Mouse (Mus musculus) thymus, postnatal 4 days (tissue): Measurements from ENCODE around the gene Suox.
"Not testable (repeated sequence)": the region's sequence is repeated elsewhere in the genome, so short reads cannot be mapped to it uniquely, and the experiment has no call there.

Experiments used
- DNase-seq: peaks from one replicate; pipeline ENCODE4 v3.0.0; 2021

Gene Suox

DNA sequence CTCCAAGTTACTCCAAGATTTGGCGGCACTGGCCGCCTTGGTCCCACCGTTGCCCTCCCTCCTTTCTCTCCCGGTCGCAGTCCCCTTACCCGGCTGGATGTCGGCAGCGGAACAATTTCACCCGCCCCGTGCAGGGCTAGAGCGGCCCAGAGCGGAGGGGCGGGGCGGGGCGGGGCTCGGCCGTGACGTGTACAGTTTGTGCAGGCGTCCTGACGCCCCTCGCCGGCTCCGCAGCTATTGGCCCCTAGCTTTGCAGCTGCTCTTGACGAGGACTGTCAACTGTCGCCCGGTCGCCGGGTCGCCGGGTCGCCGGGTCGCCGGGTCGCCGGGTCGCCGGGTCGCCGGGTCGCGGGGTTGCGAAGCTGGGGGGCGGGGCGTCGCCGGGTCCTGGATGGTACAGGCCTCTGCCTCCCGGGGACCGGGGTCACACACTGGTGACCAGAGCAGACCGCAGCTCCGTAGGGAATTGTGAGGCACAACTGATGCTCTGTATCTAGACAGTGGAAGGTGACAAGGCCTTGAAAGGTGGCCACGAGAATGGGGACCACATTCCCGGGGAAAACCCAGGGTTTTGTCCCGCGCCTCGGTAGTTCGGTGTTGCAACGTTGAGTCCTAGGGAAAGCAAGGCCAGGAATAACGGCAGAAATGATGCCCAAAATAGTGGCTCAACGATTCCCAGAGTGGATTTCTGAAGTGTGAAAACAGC is at the start of gene Suox:
TSS of gene Suox (minus strand) at position 311 of the 706 bp plus-strand sequence.
- DNase-seq = peak; percentile 91

DNA sequence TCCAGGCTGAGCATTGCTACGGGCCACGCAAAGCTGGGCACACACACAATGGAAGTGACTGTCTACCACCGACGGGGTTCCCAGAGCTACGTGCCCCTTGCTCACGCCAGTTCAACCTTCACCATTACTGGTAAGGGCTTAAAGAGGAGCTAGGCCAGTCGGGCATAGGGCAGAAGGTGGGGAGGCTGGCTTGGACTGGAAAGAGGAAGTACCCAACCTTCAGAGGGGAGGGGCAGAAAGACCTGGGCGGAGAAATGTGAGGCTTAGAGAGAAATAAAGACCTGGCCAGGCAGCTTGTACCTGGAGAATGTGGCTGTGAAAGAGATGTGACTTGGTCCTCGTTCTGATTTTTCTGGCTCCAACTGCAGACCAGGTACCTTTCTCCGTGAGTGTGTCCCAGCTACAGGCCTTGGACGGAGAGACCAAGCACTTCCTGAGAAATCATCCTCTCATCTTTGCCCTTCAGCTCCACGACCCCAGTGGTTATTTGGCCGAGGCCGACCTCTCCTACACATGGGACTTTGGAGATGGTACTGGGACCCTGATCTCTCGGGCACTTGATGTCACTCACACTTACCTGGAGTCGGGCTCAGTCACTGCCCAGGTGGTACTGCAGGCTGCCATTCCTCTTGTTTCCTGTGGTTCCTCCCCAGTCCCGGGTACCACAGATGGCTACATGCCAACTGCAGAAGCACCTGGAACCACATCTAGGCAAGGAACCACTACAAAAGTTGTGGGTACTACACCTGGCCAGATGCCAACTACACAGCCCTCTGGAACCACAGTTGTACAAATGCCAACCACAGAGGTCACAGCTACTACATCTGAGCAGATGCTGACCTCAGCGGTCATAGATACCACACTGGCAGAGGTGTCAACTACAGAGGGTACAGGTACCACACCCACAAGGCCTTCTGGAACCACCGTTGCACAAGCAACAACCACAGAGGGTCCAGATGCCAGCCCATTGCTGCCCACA is 42.0 kb upstream of the Suox start:
- peak; percentile 71 for DNase-seq

DNA sequence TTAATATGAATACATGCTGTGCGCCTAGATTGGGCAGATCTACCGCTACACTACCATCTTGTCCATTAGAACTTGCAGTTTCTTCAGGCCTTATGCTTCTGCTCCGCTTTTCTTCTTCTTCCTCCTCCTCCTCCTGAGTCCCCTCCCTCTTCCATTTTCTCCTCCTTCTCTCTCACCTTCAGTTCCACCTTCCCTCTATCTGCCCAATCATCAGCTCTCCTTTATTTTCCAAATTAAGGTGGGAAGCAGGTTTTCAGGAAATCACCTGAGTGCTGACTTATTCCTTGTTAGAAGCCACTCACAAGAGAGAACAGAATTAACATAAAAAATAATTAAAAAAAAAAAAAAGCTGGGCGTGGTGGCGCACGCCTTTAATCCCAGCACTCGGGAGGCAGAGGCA is 37.4 kb upstream of the Suox start:
- not testable (repeated sequence) for DNase-seq

DNA sequence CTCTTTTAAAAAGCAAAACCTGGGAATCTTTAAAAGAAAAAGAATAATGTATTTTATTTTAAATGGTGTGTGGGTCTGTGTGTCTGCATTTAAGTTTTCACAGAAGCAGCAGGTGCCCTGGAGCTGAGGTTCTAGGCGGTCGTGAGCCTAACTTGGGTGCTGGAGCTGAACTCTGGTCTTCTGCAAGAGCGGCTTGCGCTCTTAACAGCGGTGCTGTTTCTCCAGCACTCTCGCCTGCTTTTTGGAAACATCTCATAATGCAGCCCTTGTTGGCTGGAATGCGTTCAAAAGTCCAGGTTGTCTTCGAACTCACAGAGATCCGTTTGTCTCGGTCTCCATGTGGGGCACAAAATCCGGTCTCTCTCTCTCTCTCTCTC is 31.4 kb upstream of the Suox start:
- DNase-seq = peak; percentile 50

DNA sequence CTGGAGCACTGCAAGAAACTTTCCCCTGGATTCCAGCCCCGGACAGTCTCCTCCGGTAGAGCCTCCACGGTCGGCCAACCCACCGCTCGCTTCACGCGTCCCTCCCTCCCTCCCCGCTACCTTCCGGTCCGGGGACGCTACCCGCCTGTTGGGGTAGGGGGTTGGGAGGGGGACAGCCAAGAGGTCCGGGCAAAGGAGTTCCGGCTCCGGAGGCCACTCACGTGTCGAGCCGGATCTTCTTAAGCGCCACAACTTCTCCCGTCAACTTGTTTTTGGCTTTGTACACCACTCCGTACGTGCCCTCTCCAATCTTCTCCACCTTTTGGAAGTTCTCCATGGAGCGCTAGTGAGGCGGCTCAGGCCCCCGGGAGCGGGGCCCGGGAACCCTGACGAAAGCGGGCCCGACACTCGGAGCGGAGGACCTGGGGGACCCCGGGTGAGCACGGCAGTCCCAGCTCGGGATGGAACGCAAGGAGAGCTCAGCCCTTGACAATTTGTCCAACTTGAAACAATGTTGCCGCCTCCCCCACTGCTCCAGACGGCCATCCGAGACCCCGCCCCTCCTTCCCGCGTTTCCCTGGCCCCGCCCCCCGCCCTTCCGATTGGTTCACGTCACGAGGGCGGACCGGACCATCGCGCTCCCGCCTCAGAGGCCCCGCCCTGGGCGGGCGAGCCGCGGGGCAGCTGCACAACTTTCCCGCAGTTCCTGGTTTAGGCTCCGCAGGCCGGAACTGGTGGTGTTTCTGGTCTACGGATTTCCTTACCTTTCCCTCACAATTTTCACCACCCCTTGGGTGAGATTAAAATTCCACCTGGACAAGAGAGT is 30.8 kb upstream of the Suox start, which contains the start of gene Cdk2:
TSS of gene Cdk2 (minus strand) at position 541 of the 826 bp plus-strand sequence.
- DNase-seq = peak; percentile 96

DNA sequence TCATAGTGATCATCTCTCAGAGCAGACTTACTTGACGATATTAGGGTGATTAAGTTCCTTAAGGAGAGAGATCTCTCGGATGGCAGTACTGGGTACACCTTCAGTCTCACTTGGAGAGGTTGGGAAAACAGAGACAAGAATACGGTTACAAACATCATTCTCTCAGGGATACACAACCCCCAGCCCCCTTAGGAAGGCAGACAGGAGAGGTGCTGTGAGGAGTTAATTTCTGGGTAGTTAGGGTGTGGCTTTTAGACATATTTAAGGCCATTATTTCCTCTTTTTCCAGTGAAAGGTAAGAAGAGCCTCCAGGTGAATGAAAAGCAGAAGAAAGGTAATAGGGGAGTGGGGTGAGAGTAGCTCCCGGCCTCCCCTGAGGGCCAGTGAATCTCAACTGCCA is 30.0 kb upstream of the Suox start, which contains the start of gene Pmel:
TSS of gene Pmel (plus strand) at position 301 of the 400 bp plus-strand sequence.
- DNase-seq = no peak

DNA sequence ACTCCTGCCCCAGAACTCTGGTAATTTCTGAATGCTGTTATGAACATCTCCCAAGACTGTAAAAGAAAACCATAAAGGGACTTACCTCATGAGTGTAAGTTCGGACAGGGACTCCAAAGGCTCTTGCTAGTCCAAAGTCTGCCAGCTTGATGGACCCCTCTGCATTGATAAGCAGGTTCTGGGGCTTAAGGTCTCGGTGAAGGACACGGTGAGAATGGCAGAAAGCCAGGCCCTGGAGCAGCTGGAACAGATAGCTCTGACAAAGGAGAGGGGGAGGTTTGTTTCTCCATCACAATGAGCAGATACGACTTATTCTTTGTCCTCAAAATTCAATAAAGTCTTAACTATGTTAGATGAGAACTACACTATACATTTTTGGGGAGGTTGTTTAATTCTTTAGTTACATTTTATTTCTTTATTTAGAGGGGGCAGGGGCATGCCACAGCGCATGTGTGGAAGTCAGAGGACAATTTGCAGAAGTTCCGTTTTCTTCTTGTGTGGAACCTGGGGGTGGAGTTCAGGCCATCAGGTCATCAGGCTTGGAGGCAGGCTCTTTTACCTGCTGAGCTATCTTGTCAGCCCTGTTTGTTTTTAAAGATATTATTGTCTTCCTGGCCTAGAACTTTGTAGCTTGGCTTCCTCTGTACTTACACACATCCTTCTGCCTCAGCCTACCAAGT is 28.6 kb upstream of the Suox start:
- no peak for DNase-seq

DNA sequence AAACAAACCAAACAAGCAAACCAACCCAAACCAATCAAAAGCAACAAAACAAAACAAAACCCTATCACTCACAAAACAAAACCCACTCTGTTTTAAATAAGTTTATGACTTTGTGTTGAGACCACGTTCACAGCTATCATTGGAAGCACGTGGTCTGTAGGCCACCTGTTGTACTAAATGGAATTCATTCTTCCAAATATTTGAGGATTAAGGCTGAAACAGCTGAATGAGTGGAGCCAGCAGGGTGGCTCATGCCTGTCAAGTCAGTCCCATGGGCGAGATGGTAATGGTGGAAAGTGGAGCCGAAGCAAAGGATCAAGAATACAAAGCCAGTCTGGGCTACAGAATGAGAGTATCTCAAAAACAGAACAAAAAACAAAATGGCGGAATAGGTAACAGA is 26.8 kb upstream of the Suox start:
- DNase-seq = no peak

DNA sequence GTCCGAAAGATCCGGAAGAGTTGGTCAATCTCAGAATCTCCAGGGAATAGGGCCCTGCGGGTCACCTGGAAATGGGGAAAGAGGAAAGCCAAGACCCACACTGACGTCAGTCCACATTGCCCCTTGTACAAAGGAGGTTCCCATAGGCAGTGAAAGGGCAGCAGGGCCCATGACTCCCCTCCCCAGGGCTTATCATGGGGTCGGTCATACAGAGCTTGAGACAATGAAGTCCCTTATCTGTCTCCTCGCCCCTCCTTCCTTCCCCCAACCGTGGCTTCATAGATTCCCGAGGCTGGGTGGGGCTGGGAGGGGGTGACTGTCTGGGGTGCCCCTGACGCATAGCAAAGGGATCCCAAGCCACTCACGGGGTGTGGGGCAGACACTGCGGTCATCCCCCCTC is 25.7 kb upstream of the Suox start:
- no peak for DNase-seq

DNA sequence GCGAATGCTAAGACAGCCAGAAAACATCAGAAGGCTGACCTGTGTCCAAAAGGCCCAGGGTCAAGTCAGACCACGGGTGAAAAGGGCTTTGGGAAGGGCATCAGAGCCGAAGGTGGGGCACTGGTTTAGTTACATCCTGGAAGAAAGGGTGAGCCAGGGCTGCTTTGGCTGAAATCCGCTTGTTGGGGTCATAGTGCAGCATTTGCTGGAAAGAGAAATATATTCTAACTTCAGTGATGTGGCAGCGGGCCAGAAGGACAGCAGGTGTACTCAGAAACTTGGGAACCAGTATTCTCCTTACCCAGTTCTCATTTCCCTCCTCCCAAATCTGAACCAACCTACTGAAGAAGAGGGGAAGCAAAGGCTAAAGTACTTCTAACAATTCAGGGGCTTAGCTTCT is 25.1 kb upstream of the Suox start:
- DNase-seq = no peak

DNA sequence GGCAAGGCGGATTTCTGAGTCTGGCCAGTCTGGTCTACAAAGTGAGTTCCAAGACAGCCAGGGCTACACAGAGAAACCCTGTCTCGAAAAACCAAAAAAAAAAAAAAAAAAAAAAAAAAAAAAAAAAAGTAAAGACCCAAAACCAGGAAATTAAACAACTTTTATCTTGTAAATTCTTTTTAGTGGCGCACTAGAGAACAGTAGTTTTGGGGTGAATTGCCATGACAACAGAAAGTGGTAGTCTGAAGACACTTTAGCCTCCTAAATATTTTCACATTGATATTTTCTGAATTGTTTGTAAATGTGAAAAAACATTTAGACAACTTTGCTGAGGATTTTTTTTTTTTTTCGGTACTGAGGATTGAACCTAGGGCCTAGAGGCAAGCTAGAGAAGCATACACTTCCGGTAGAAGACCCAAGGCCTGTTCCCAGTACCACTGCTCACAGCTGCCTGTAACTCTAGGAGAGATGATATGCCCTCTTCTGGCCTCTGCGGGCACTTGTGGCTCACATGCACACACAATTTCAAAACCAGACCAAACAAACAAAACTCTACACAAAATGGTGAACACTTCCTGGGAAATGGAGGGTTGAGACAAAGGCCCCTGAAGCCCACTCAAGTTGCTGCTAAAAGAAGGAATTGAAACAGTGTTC is 23.3 kb upstream of the Suox start:
- DNase-seq = peak; percentile 23

DNA sequence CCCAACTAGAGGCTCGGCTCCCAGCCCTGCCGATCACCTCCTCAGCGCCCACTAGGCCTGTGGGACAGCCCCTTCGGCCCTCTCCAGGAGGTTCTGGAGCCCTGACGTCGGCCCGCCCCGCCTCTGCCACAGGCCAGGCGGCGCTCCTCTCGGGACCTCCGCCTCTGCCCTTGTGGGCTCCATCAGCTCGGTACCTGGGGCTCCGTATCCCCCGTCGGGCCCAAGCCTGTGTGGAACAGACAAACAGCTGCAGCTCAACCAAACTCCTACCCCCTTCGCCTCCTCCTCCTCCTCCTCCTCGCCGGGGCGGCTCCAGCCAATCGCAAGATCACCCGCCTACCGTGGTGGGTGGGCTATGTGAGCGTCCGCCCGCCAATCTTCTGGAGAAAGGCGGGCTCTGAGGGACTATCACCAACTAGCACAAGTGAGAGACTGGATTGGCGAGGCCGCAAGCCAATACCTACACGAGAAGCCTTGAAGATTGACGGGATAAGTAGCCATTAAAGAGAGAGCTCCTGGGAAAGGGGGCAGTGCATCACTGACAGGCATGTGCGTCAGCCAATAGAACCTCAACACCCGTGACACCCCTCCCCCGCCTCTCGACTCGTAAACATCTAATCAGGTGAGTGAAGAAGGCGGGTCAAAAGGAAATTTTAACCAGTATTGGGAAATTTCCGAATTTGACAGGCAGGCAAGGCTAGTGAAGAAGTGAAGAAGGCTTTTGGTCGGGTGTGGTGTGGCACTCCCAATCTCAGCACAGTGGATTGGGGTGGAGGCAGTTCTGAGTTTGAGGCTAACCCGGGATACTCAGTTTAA is 22.3 kb upstream of the Suox start, which contains the start of gene Rab5b:
TSS of gene Rab5b (minus strand) at position 273 of the 816 bp plus-strand sequence.
- DNase-seq = peak; percentile 94

DNA sequence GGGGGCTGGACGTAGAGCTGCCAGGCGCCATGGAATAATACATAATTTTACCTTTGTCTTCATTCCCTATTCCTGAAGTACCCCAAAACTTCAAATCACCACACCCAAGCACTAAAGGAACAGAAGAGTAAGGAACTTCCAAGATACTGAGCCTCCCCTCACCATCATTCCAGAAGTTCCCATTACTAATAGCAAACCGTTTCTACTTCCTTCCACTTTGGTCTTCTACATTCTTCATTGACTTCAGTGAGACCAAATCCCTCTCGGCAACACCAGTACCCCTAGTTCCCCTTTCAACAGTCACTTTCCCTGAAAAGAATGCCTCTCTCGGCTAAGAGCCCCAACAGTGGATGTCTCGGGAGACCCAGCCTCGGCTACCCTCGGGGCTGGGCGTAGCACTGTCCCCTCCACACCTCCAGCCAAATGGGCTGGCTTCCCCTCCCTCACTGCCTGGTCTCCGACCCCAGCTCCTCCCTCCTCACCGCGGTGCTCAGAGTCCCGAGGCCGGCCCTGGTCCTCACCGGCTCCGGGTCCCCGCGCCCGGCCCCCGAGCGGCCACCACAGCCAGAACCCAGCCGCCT is 21.6 kb upstream of the Suox start:
- DNase-seq = no peak

DNA sequence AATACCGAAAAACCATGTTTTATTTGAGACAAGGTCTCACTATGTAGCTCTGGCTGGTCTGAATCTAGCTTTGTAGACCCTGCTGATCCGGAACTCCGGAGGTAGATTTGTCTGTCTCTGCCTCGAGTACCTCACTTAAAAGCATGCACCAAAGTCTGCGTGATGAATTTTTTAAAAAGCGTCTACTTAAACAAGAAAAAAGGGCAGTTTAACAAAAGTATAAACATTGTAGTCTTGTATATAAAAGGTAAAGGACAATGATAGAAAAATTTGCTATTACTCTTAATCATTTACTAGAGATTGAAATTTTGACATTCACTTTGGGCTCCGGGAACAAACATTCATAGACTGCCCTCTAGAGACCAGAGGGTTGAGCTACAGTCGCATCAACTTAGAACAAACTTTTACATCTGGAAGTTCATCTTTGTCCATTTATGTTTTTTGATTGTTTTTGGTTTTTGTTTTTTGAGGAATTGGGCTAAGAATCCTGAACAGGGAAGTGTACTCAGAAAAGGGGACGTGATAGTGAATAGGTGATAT is 666 bp upstream of the Suox start:
- DNase-seq = peak; percentile 30

DNA sequence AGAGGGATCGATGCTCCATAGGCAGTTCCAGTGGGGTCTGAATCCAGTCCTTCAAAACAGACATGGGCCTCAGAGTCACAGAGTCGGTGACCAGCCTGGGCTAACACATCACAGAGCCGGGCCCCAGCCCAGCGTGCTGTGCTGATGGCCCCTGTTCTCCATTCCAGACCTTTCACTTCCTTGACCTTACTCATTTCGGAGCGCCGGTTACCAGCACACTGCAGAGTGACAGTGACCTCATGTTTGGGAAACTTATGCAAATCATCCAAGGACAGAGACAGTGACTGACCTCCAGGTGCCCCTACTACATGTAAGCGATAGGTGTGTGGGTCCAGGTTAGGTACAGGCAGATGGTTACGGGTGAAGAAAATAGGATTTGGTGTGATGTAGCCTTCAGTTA is 2.7 kb downstream of the Suox start:
- DNase-seq = no peak

DNA sequence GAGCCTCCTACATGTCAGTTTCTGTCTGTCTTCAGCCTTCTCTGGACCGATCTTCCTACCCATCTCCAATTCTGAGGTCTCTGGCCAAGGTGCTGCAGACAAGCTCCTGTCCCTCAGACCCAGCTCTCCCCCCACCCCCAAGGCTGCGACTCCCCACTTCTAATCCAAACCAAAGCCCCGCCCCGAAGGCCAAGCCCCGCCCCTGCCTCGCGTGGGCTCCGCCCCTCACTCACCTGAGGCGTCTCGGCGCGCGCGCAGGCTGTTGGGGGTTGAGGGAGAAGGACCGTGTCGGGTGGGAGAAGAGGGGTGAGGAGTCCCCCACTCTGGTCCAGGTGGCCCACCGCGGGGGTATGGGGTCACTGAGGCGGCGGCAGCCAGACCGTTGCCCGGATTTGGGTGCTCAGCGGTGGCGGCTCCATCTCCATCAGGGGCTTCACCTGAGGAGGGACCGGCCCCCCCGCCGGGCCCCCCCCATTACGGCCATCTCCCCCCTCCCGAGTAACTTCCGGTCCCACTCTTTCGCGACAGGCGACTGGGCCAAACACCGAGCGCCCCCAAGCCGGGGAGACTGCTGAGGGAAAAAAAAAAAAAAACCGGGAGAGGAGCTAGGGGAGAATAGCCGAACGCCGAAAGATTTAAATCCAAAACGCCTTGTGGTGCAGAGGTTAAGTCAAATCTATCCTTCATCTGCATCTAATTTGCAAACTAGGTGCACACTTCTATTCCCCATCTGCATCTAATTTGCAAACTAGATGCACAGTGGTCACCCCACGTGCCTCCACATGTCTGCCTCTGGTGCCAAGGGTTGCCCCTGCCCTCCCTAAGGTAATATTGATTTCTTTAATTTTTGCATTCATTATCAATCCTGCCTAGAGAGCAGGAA is 4.8 kb downstream of the Suox start:
- DNase-seq = peak; percentile 84

DNA sequence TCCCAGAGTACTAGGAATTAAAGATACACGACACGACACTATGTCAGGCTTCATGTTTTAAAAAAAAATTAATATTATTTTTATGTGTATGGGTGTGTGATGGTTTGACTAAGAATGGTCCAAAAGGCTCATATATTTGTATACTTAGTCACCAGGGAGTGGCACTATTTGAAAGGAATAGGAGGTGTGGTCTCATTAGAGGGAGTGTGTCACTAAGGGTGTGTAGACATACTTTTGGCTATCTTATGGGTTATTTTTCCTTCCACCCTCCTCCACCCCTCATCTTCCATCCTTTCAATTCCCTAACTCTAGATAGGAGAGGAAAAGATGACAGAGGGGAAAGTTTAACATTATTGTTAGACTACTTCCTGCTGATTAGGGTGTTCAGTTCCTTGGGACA is 8.1 kb downstream of the Suox start:
- DNase-seq = no peak

DNA sequence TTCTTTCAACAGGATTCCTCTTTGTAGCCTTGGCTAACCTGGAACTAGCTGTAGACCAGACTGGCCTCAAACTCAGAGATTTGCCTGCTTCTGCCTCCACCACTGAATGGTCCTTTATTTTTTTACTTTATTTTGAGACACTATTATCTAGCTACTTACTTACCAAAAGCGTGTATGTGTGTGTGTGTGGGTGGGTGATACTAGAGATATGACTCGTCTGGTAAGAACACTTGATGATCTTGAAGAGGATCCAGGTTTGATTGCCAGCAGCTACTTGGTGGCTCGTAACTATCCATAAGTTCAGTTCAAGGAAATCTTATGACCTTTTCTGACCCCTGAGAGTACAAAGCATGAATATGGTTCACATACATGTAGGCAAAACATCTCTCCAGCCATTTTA is 8.6 kb downstream of the Suox start:
- no peak for DNase-seq

DNA sequence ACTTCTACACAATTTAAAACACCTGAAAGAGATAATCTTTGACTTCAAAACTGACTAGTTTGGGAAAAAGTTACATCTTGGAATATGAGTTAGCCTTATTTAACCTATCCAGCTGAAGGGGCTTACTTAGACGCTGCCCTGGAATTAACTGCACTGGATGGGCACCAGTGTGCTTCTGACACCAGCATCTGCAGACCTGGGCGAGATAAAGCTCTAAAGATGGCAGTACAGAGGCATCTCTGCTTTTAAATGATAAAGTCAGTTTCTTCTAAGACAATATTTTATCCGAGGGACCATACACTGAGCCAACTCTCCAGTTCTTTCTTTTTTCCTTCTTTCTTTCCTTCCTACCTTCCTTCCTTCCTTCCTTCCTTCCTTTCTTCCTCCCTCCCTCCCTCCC is 9.1 kb downstream of the Suox start:
- DNase-seq = no peak
